Mouse (Mus musculus) skeletal muscle tissue, adult 2 months (tissue): ENCODE data around the gene Shcbp1l.
"Not testable (repeated sequence)": the region's sequence is repeated elsewhere in the genome, so short reads cannot be mapped to it uniquely, and the experiment has no call there.

Experiments used
- DNase-seq: peaks from one replicate; pipeline ENCODE4 v3.0.0-alpha.2; 2012; ENCODE audit warnings: low read depth, low spot score

Gene Shcbp1l

DNA sequence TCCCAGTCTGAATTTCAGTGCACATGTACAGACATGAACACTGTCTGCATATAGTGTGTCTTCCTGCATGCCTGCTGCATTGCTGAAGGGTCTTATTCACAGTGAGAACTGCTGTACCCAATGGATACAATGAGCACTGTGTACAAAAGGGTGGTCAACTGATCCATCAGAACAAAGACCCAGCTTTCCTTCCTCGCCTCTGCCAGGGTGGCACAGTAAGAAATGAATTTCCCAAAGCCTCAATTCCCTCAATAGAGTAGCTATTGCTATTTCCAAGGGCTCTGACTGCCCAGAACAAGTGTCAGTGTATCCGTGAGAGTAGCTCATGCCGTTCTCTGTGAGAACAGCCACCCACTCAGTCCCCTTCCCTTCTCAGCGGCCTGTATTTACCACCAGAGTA, 7.2 kb upstream of the Shcbp1l start:
- not testable (repeated sequence) for DNase-seq

DNA sequence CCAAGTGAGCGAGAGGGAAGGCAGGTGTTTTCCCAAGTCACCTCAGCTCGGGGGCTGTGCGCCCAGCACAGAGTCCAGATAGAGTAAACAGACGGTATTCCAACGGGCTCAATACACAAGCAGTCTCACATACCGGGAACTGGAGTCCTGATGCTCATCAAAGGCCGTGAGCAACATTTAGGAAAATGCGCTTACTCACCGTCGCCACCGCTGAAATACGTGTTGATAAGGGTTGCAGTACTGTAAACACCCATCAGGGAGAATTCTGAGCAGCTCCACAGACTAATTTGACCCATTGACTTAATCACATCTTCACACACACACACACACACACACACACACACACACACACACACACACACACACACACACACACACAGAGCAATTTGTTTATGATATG, 691 bp upstream of the Shcbp1l start:
- DNase-seq = no peak

DNA sequence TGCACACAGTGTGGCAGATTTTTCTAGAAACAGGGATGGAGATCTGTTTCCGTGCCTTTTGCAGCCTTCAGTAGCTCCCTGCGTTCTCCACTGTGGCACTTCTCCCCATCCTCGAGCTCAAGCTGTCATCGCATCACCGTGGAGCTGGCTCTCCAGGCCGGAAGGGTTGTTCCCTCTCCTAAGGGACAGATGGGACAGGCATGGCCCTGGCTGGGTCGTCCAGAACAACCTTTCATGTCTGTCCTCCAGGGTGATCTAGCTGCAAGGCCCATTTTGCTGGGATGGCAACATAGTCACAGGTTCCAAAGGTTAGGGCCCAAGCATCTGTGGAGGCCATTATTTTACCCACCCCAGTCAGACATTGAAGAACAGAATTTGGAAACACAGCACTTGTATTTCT, 6.2 kb downstream of the Shcbp1l start:
- no peak for DNase-seq

DNA sequence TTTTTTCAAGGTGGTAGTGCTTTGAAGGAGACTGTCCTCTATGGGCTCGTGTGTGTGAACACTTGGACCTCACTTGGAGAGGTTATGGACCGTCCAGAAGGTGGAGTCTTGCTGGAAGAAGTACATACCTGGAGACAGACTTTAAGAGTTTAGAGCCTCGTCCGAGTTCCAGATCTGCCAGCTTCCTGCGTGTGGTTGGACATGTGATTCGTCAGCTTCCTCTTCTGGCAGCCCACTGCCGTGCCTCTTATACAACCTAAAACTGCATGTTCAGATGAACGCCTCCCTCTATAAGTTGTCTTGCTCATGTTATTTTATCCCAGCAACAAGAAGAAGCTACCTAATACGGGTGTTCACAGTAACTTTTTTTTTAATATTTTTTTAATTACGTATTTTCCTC, 6.7 kb downstream of the Shcbp1l start:
- DNase-seq = peak; percentile 9

DNA sequence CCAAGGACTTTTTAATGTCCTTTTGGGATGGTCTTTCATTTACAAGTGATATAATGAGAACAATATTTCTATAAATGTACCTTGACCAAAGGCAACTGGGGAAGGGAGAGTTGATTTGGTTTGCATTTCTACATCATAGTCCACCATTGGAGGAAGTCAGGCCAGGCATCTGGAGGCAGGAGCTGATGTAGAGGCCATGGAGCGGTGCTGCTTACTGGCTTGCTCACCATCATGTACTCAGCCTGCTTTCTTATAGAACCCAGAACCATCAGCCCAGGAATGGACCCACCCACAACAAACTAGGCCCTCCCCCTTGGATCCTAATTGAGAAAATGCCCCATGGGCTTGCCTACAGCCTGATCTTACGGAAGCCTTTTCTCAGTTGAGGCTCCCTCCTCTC, 7.4 kb downstream of the Shcbp1l start:
- DNase-seq = no peak

DNA sequence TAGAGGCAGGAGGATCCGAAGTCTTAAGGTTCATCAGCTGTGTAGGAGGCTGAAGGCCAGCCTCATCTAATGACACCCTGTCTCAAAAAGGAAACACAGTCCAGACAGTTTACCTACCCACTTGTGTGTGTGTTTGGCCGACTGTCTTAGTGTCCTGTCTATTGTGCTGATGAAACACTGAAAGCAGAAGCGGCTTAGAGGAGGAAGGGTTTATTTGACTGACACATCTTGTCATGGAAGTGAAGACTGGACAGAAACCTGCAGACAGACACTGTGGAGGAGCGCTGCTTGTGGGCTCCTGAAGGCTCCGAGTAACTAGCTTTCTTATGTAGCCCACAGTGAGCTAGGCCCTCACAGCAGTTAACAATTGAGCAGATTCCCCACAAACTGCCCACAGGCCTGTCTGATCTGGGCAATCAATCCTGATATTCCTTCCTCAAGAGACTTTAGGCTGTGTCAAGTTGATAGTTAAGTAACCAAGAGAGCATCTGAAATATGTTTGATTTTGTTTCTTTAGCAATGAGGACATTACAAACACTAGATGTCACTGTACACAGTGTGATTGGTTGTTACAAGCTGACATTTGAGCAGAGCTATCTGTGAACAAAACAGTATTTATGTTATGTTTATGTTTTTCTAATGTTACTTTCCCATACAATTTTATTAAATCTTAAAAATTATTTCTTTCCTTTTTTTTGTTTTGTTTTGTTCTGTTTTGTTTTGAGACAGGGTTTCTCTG, 9.1 kb downstream of the Shcbp1l start:
- DNase-seq = no peak

DNA sequence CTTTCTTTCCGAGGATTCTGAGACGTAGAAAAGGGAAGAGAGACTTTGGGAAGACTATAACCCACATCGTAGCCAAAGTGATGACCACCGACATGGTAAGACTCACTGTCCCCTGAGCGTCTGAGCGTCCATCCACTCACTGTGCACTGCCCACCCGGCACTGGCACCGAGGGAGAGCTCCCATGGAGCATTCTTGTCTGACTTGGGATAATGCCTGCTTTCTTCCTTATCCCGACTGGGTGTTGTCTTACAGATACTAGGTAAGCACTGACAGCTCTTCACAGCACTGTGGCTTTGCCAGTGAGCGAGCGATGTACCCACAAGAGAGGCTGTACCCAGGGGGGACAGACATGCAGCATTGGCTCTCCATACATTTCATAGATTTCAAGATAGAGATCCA, 12.6 kb downstream of the Shcbp1l start:
- no peak for DNase-seq

DNA sequence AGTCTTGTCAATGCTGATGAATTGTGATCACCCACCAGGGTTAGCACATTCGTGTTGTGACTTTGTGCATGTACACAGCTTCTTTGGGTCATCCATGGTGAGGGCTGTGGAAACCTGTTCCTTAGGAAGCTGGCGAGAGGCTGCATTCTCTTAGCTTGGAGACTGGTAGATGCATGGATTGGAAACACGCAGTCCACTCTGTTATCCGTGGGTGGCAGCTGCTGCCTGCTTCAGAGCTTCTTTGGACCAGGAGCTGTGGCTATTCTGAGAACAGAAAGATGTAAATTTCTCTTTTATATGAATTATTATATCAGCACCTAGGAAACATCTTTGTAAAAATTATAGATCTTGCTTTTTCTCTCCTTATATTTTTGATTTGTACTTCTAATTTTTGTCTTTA, 15.8 kb downstream of the Shcbp1l start:
- no peak for DNase-seq

DNA sequence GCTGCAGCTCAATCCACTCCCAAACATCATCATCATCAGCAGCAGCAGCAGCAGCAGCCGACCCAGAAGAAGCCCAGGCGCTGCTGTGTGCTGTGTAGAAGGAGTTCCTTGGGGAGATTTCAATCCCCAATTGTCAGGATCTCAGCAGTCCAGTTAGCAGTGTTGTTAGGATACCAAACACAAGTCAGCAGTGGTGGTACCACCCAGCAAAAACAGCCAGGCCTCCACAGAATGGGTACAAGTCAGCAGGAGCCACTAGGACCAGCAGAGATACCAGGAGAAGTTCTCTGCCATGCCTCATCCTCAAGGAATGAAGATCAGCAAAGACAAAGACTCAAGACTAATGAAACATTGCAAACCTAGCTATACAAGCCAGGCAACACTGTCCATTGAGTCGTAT, 16.7 kb downstream of the Shcbp1l start:
- DNase-seq = no peak

DNA sequence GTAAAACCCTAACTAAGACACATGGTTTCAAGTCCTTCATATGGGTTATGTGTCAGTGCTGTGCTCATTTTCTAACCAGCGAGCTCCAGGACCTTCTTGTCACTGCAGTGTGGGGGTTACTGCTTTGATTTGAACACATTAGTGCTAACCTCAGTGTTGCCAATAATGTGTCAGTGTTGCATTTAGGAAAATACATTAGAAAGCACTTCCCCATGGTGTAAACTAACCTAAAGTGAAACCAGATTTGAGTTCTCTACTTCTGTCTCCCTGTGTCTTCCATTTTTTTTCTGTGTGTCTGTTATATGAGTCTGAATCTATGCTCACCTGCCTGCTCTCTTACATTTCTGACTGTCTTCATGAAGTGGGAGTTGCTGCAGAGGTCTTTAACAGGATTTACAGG, 18.1 kb downstream of the Shcbp1l start:
- no peak for DNase-seq

DNA sequence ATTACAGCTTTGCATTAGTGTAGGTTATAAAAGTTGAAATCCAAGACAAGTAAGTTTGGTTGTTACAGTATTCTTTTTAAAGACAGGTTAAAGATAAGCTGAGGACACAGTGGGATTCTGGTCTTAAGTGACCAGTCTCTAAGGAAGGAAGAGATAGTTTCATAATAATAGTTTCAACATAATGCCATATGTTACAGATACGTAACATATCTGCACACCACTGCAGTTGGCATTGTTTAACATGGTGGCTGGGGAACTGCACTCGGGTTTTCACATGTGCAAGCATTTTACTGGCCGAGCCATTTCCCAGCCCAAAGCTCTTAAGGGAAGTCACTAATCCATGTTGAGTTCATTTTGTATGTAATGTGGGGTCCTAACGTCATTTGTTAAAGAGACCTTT, 18.7 kb downstream of the Shcbp1l start:
- DNase-seq = no peak

DNA sequence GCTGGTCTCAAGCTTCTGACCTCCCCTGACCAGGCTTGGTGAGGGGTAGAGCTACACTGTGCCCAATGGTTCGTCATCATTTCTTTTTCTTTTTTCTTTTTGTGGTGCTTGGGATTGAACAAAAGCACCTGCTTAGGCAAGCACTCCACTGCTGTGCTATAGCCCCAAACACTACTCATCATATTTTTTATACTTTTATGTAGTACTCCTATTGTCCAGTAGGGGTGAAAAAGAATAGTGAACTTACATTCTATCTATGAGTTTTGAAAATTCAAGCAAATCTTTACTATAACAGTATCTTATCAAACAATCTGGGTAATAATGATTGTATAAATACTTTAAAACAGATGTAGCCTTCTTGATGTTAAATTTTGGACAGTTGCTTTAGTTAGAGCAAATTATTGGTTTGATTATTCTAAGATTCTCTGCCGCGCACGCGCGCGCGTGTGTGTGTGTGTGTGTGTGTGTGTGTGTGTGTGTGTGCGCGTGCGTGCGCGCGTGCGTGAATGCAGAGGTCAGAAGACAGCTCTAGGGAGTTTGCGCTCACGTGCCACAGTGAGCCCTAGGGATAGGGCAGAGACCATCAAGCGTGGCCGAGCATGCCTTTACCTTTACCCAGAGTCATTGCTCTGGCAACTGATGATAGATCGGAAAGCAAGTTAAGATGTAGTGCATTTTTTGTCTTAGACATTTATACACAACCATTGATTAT, 21.3 kb downstream of the Shcbp1l start:
- no peak for DNase-seq

DNA sequence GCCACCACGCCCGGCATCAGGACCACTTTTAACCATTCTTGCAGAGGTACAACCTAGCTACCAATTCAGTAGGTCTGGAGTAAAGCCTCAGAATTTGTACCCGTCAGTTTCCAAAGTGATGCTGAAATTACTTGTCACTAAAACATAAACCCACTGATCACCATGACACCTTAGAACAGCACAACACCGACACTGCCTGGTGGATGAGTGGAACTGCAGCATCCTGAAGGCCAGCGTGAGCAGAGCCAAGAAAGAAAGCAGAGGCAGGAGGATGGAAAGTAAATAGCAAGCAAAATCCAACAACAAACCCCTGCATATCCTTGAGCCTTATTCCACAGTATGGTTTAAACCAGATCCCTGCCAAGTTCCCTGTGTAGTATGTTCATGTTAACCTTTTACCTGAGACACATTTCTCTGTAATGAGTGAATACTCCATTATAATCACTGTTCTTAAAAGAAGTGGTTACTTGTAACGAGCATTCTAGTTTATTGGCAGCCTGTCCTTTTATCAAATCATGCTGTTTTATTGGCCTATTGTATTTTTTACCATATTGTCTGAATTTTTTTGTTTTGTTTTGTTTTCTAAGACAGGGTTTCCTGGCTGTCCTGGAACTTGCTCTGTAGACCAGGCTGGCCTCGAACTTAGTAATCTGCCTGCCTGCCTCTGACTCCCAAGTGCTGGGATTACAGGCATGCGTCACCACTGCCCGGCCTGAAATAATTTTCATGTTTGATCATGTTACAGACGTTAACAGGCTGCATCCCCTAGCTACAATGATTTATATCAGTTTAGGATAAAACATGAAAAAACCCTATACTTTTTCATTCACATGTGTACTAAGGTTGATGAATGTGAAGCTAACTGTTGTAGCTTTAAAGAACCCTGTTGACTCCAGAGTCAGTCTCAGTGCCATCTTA, 26.5 kb downstream of the Shcbp1l start:
- peak; percentile 3 for DNase-seq

DNA sequence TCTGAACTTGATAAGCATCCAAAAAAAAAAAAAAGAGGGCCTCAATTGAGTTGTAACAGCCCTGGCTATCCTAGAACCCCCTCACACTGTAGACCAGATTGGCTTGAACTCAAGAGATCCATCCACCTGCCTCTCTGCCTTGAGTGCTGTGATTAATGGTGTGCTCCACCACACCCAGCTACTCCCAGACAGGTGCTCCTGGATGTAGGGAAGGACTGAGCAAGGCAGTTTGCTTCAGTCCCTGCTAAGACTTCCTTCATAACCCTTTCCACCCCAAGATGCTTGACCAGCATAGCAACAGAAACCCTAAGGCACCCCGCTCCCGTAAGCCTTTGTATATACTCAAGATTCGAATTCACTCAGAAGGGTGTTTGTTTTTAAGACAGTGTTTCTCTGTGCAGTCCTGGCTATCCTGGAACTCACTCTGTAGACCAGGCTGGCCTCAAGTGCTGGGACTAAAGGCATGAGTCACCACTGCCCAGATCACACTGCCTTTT, 28.2 kb downstream of the Shcbp1l start:
- no peak for DNase-seq

DNA sequence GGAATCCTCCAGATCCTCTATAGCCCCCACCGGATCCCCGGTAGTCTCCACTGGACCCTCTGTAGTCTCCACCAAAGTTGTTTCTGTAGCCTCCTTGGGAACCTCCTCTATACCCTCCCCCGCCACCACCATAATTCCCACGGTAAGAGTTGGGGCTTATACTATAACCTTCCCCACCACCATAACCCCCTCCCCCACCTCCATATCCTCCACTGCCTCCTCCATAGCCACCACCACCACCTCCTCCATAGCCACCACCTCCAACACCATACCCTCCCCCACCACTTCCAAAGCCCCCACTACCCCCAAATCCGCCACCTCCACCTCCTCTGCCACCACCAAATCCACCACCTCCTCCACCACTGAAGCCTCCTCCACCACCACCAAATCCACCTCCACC, 31.2 kb downstream of the Shcbp1l start:
- no peak for DNase-seq

DNA sequence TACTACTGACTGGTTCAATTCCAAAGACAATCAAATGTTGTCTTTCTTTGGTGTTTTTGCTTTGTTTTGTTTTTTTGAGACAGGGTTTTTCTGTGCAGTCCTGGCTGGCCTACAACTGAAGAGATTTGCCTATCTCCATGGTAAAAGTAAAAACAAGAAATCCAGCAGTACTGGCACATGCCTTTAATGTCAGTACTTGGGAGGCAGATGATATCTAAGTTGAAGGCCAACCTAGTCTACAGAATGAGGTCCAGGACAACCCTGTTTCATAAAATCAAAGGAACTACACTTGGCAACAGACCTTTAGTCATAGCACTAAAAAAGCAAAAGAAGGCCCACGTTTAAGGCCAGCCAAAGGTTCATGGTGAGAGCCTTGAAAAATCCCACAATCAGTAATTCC, 36.8 kb downstream of the Shcbp1l start:
- DNase-seq = no peak

DNA sequence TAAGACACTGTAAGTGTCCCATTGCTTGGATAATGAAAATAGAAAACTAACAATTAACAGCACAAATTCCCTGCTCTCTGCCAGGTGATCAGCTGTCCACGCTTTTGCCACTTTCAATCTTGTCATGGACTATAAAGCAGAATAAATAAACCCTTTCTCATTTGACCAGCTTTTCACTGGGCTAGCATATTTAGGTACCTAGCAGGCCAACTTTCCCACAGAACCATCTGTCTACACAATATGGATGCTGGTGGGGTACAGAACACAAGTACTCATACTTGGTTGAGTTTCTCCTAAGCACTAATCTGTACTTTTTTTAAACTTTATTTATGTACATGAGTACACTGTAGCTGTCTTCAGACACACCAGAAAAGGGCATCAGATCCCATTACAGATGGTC, 54.3 kb downstream of the Shcbp1l start:
- DNase-seq = no peak

DNA sequence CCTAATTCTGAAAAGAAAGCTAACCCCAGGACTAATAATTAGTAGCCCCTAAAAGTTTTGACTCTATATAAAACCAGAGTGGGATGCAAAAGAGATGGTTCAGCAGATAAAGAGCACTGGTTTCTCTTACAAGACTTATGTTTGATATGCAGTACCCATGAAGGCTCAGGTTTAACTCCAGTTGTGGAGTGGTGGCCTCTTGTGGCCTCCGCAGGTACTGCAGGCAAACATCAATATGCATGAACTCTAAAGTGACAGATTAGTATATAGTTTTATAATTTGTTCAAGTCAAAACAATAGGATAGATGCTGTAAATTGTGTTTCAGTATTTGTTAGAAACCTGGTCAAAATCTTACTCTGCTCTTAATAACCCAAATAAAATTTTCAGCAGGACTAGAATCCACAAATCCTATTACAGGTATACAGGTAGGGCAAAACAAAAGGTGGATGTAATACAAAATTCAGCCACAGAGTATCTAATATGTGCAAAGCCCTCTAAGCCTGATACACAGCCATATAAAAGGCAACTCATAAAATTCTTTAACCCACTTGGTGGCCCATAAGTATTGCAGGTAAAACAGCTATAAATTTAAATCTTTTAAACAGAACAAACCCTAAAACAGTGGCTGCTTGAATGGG, 55.5 kb downstream of the Shcbp1l start:
- no peak for DNase-seq

DNA sequence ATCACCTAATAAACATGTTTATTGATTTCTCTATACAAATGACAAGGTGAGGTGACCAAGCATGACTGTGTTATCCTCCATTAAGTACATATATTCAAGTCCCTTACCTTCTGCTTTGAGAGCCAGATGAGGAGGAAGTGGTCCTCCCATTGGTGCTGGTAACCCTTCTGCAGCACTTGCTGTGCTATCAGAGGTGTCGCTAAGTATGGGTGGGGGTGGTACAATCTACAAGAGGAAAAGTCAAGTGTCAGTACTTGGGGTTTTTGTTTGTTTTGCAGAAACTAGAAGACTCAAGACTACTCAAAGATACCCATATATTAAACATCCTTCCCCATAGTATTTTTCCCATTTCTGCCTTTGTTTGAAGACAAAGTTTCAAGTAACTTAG, 56.1 kb downstream of the Shcbp1l start:
- DNase-seq = no peak

DNA sequence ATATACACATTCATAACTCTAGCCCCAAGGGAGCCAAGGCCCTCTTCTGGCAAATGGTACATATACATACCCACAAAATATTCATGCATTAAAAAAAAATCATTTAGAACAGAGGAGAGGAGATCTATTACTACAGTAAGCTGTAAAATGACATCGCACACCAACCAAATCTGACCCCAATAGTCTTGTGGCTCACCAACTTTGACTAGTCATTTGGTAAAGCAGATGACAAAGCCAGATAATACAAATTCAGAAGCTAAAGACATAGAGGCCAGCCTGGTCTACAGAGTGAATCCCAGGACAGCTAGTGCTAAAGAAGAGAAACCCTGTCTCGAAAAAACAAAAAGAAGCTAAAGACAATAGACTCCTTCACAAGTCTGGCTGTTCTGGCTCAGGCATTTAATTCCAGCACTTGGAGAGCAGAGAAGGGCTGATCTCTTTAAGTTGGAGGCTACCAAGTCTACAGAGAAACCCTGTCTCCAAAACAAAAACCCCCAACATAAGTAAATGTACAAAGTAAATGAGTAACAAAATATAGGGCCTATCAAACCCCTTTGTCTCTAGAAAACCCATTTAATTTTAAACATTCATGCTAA, 60.3 kb downstream of the Shcbp1l start:
- no peak for DNase-seq

DNA sequence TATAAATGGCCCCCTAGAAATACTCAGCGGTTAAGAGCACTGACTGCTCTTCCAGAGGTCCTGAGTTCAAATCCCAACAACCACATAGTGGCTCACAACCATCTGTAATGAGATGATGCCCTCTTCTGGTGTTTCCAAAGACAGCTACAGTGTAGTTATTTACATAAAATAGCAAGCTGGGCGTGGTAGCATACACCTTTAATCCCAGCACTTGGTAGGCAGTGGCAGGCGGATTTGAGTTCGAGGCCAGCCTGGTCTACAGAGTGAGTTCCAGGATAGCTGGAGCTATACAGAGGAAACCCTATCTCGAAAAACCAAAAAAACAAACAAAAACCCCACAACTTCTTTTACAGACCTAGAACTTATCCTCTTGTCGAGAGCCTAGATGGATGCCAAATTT, 61.2 kb downstream of the Shcbp1l start:
- not testable (repeated sequence) for DNase-seq
